Mouse (Mus musculus) adrenal gland, postnatal 10 days (tissue): Measurements from ENCODE around the gene Rab31. TPM values are rescaled to one million over a fixed set of nuclear protein-coding genes. Genes with fewer than 3 reads are reported as not detected.

Experiments used
- DNase-seq: peaks from one replicate; pipeline ENCODE4 v3.0.0; 2021; ENCODE audit warnings: mixed read lengths
- total RNA-seq, 2 experiments: library from RNA; stranded (reverse); gene quantifications; 2 replicates each; pipeline ENCODE4 v1.2.3; 2021

Rab31 gene
- total RNA-seq, 2 experiments from 2014 or later: 32.1 to 32.5 TPM

DNA sequence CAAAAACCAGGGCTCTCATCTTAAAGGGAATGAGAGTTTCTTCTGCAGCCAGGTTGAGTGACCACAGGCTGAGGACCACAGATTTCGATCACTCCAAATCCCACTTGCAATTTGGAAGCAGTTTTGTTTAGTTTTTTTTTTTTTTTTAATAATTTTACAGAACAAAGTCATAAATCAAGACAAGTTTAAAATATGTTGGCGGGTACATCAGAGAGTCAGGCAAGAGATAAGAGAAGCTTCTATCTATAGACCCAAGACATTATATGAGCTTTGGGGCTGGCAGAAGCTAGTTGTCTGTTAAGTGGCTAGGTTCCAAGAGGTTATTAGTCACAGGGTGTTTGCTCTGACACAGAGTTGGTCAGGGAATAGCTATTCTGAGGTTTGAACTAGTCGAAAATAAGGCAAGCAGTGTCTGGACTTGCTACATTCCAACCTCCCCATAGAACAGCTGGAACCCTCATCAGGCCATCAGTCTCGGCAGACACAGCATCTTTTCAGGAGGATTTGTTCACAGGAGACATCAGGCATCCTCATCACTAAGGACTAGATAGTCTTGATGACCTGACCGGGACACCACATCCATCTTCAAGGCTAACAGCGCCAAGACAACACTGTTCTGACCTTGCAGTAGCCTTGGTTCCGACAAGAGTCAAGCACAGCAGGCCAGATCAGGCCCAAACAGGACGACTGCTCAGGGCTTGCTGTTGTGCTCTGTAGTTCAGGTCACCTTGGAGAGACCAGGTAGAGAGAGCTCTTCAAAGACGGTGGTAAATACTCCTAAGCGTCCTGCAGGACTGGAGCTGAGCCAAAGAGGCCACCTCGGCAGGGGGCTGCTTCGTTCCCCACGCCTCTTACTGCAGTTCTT lies 68.8 kb downstream of the Rab31 start:
- no peak for DNase-seq

DNA sequence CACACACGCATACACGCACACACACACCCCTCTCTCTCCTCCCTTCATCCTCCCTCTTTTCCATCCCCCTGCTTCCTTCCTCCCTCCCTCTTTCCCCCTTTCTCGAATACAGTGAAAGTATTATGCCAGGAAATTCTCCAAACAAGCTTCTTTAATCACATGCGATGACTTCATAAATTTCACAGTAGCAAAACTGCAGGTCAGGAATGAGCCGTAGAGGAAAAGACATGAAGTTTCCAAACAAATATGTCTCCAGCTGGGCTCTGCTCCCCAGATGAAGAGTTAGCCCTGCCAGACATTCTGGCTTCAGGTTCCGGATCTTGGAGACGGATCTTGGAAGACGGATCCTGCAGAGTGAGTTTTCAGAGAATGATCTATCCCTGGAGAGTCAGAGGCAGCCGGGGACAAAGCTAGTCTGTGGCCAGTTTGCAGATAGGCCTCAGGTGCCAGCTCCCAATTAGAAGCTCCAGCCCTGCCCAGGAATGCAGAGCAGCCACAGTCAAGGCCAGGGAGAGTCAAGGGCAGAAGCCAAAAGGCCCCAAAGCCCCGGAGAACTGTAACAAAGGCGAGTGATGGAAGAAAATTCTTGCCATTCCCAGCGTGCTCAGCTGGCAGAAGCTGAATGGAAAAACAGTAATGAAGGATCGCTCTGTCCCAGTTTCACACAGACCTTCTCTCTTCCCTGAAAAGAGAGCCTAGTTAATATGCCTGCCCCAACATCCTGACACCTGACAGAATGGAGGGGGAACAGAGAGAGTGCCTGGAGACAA lies 70.6 kb downstream of the Rab31 start:
- peak; percentile 73 for DNase-seq

DNA sequence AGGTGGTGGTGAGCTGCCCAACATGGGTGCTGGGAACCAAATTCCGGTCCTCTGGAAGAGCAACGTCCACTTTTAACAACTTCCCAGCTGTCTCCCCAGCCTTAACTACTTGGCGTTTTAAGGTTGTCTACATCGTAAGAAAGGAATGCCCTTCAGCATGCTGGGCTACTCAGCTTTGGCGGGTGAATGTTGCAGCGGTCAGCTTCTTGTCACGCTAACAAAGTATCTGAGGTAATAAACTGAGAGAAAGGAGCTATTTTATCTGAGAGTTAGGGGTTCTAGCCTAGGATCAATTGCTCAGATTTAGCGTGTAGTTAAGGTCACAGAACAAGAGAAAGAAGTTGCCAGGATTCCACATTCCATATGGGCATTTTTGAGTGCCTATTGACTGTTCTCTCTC lies 71.2 kb downstream of the Rab31 start:
- no peak for DNase-seq

DNA sequence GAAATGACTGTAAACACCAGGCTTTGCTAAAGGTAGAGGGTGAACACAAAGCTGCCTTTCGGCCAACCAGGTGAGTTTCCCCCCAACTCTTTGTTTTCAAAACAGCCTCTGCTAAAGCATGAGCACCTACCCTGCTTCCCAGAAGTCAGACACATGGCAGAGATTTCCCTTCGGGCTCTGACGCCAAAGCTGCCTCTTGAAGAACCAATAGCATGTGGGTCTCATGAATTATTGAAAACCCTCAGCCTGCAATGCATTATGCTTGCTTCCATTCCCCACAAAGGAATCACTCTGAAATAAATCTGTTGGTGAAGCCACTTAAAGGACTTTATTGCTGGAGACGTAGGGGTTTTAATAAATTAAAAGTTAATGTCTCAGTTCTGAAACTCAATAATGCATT lies 72.5 kb downstream of the Rab31 start:
- DNase-seq: no peak

DNA sequence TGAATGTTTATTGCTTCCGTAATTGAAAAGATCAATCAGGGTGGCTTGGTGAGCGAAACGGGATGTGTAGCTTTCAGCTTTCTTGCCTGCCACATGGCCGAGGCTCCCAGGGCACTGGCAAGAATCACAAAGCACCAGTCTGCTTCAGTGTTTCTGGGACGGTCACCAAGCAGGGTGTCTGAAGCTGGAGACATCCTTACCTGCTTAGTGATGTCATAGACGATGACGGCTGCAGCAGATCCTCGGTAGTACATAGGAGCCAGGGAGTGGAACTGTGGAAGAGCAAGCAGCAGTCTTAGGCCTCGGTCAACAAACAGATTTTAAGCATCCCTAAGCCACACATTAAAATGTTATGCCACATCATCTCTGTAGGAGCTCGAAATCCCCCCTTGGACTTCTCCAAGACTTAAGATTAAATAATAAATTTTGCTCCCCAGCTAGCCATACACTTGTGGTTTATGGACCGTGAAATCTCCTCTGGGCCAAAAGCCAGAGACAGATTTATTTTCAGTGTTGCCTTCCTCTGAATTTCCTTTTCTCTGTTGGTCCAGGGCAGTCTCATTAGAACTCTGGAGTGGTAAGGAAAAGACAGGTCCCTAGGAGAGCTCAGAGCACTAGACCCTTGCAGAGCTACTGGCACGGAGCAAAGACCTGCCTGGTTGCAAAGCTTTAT lies 74.6 kb downstream of the Rab31 start:
- no peak for DNase-seq

DNA sequence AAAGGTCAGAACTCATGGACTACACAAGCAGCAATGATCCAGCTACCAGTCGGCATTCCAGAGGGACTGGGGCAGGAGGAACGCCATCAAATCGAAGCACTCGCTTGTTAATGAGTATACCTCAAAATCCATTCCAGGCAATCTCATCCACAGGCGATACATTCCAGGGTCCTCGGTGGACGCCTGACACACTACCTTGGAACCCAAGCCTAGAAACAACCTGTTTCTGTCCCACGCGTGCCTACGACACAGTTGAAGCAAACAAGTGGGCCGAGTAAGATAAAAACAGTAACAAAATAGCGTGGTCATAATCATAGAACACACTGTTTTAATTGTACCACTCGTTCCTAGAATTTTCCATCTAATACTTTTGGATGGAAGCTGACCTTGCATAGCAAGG lies 75.6 kb downstream of the Rab31 start:
- no peak for DNase-seq

DNA sequence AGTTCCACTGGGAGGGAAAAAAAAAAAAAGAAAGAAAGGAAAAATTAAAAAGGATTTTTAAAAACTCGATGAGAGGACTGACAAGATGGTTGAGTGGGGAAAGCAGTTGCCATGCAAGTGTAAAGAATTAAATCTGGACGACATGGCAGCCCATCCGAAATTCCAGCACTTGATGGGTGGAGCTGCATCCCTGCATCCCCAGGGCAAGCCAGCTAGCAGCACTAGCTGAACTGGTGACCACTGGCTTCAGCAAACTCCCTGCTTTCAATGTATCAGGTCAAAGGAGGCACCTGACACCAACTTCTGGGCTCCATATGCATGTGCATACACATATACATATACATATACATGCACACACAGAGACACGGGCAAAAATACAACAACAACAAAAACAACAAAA lies 80.3 kb downstream of the Rab31 start:
- no peak for DNase-seq

DNA sequence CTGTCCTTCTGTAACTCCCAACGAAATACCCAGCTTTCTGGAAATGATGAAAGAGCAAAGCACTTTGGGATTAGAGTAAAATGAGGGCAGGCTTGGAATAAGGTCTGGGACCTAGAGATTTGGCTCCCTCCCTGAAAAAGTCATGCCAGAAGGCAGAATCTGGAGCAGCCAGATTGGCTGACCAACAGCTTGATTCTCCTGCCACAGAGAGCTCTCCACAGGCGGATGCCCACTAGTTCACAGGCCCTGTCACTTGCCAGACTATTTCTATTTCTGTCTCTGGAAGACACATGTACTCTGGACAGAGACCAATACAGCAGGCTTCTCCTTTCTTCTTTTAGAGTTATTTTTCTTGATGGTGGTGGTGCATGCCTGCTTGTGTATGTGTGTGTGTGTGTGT lies 88.8 kb downstream of the Rab31 start:
- no peak for DNase-seq

DNA sequence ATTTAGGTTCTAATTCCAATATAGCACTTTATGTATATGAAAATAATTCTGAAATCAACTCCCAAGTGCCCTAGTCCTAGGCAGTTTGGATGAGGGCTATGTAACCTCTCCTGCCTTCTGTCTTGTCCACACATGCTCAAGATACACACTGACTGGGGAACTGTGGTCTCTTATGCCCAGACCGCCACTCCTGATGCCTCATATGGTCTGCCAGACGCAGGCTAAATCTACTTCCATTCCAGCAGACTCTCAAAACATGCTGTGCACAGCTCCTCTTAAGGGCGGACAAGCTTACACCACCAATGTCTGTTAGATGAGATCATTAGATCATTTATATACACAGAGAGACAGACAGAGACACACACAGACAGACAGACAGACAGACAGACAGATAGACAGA lies 89.2 kb downstream of the Rab31 start:
- DNase-seq: no peak

DNA sequence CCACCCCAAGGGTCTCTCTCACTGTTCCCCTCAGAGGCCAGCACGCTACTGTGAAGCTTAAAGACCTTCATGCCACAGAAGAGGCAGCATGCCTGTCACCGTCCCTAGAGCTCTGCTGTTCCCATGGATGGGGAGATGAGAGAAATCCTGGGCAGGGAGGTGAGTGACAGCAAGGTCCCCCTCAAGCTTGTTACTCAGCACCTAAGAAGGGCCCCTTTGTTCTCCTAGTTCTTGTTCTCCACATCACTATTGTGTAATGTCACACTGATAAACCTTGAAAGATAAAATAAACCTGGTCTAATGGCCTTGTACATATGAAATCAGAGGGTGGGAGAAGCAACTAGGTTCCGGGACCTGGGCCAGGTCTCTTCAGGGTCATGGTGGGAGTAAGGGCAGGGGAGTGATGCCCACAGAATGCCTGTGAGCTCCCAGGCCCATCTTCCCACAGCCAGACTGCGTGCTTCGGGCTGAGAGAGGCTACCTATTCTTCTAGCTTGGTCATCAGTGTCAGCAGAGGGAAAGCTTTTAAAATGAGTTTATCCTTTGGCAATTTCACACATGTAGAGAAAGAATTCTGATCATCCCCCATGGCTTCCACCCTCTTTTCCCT lies 90.4 kb downstream of the Rab31 start:
- DNase-seq: no peak

DNA sequence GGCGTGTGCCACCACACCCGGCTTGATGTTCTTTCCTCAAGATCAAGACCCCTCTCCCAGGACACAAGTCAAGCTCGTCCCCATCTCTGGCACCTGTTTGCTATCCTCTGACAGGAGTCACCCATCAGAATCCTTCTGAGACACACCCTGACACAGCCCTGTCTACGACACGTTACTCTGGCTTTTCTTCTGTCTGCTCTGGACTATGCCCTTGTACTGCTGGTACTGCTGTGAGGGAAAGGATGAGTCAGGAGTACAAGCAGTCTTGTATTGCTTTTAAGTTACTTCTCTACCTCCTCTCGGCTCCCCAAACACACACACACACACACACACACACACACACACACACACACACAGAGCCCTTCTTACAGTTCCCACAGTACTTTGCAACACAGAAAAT lies 91.0 kb downstream of the Rab31 start:
- no peak for DNase-seq

DNA sequence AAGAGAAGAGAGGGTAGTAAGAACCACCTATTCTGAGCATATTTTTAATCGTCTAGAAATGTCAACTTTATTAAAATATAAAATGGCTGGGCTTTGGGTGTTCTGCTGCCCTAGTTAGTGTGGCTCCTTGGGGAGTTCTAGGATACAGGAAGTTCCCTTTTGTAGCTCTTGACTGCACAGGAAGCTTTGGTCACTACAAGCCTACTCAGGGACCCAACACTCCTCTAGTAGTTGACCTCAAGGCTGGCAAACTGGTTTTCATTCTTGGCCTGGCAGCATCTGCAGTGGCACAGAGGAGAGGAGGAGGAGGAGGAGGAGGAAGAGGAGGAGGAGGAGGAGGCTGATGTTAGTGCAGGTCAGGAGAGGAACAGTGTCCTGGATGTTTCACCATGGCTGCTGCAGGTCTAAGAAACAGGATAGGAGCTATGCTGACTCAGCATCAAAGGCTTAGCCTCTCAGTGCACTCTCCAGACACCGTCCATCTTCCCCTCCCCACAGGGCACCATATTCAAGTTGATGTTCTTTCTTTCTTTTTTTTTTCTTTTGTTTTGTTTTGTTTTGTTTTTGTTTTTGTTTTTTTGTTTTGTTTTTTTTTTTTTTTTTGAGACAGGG lies 91.6 kb downstream of the Rab31 start:
- DNase-seq: no peak

DNA sequence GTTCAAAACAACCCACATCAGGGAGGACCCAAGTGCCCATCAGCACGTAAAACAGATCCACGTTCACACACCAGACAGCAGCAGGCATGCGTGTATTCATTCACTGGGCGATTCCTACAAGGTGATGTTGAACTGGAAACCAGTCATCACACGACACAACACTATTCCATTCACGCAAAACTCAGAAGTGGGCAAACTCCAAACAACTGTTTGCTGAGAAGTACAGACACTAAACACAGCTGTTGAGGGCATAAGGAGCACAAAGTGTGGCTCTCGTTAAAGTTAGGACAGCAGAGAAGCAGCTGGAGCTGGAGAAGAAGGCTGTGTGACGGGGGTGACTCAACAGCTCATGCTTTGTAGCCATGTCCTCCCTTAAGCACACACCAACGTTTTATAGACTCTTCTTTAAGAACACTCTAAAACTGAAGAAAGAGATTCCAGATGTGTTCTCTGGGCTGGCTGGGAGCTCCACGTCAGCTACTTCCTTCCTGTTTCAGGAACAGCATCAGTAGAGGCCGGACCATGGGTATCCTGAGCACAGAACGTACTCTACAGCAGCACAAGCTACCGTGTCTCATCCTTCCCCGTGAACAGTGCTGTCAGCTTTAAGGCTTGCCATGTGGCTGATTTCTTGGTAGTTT lies 92.6 kb downstream of the Rab31 start:
- no peak for DNase-seq

DNA sequence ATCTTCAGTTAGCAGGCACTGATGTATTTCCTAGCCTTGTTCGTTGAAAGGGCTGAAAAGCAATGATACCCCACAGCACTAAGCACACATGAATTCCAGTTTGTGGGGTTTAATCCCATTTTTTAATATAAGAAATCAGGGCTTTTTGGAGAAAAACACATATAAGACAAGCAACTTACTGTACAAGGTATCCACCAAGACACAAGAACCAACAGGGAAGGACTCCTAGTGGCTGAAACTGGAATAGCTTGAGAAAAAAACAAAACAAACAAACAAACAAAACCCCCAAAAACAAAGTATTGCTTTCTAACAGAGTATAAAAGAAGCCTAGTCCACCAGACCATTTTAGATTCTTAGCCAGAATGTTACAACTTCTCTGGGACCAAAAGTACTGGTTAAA lies 94.8 kb downstream of the Rab31 start:
- DNase-seq: no peak

DNA sequence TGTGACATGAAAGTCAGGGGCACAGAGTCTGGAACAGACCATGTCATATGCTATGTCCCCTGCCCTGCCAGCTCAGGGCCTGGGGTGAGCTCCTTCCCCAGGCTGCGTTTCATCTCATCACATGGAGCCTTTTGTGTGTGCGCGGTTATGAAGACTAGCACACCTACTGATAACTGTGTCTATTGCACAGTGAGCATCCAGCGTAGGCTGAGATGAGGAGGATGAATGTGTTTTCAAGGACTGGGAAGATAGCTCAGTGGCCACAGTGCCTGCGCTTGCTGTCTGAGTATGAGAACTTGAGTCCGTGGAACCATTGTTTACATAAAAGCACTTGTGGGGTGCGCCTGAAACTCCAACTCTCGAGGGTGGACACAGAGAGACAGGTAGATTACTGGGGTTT lies 96.0 kb downstream of the Rab31 start:
- DNase-seq: no peak

DNA sequence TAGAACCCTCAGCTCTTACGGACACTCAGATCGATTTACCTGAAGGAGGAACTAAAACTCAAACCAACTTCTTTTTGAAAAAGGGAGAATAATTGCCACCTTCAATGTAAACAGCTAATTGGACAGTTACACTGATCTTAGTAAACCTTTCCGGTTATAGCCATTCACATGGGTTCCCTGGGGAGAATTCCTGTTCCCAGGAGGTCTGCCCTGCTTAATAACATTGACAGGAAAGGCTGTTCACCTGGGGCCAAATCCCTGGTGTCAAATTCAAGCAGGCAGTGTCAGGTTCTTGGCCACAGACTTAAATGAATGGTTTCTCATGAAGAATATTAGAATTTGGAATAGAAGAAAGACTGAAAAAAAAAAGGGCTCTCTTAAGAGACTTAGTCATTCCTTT lies 96.6 kb downstream of the Rab31 start:
- no peak for DNase-seq

DNA sequence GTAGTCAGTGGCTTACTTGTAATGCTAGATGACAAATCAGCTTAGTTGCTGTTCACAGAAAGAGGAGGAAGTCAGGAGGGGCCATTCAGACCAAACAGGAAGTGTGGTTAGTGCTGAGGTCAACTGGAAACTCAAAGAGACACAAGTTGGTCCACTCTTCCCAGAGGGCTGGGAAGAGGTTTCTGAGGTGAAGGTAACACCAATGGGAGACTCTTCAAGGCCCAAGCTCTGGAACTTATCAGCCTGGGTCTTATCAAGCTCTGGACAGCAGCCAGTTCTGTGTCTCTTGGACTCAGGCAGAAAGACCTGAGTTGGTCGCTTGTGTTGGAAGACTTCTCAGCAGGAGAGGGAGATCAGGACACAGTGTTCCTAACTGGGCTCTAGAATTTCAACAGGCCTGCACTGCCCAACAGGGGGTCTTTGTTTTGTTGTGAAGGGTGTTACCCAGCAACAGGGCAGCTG lies 97.8 kb downstream of the Rab31 start:
- no peak for DNase-seq

DNA sequence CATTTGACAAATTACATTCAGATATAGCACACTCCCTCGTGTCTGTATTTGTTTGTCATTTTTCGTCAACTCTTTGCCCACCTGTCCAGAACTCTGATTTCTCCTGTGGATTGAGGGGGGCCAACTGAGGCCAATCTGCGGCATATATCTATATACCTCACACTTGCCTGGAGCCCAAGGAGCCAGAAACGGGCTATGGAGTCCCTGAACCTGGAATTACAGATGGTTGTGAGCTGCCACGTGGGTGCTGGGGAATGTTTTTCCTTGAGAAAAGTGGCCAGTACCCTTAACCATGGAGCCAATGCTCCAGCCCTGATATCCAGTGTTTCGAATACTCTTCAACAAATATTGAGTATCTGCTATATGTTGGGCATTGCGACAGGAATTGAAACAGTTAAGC lies 99.6 kb downstream of the Rab31 start:
- DNase-seq: no peak

DNA sequence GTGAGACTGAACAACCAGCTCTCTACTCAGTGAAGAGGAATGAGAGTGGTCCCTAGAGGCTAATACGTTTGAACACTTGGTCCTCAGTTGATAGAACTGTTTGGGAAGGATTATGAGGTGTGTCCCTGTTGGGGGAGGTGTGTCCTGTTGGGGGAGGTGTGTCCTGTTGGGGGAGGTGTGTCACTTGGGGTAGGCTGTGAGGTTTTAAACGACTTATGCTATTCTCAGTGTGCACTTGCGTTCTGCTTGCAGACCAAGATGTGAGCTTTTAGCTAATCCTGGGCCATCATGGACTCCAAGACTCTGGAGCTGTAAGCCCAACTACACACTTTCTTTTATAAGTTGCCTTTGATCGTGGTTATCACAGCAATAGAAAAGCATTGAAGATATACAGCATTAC lies 103.5 kb downstream of the Rab31 start:
- no peak for DNase-seq

DNA sequence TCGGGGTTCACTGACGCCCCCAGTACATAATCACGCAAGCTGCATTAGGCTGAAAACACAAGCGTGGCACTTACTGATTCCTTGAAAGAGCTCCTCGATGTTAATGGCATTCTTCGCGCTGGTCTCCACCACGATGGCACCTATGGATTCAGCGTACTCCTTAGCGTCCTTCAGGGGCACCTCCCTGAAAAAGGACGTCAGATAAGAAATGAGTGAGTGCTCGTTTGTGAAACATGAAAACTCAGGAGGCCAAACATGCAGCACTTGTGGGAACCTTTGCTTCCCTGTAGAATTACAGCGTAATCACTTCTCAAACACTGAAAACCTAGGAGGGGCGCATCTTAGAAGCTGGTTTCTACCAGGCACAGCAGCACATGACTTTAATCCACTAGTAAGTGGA lies 104.8 kb downstream of the Rab31 start:
- DNase-seq: no peak

DNA sequence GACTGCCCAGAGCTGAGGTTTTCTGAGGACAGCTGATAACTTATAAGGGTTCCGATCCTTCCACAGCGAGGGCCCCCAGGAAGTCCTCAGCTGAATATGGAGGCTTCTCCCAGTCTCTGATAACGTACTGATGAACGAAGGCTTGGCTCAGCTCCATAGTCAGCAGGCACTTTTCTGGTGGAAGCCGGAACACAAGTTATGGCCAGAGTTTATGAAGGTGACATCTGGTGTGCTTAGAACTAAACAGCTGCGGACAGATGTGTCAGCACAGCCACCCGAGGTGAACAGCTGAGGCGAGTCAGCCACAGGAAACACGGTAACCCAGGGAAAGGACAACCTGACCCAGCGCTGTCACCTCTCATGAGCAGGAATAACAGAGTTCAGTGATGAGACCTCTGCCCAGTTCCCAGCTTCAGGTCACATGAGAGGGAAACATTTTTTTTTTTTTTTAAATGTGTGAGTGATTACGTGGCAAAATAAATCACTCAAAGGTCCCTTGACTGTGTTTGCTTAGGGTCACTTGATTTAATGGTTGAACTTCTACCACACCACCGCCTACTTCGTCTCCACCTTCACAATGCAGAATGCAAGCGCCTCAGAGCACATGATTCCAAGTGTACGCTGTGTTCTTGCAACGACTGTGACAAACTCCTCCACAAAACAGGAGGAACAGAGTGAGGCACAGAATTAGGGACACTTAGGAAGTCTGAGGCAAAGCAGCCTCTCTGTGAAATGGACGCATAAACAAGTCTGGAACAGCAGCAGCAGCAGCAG lies 106.0 kb downstream of the Rab31 start:
- peak; percentile 26 for DNase-seq
